Mouse (Mus musculus) E14TG2a.4 (cell line): ENCODE data around the gene Ptpa.

Experiments
- CTCF ChIP-seq: conservative IDR thresholded peaks from 2 replicates; pipeline ENCODE4 v1.5.1; 2014; ENCODE audit warnings: low read length
- NANOG ChIP-seq: IDR thresholded peaks from 2 replicates; pipeline ENCODE4 v1.6.1; 2014; ENCODE audit warnings: borderline replicate concordance, low read length, mixed read lengths

GRCm38 (mm10) chr2:30451525-30451924 lies 35.7 kb downstream of the Ptpa start:
- TF ChIP-seq CTCF (no peak), NANOG (no peak)
